Mouse (Mus musculus) E14TG2a.4 (cell line): Measurements from ENCODE around the gene Mybpc3.

Experiments used
- CTCF ChIP-seq: conservative IDR thresholded peaks from 2 replicates; pipeline ENCODE4 v1.5.1; 2014; ENCODE audit warnings: low read length
- POU5F1 ChIP-seq: IDR thresholded peaks from 2 replicates; pipeline ENCODE4 v1.6.1; 2014; ENCODE audit warnings: low read length, borderline replicate concordance

DNA sequence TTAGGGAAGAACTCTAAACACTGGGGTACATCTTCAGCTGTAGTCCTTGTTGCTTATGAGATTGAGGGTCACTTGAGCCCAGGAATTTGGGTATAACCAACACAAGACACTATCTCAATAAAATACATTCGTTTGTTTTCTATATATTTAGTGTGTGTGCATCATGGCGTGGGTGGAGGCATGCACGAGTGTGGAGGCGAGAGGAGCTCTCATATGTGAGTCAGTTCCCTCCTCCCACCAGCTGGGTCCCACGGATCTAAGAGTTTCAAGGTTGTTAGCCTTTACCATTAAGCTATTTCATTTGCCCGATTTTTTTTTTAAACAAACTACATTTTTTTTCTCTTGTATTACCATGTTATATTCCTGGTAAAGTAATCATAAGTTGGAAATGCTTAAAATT lies 27.1 kb upstream of the Mybpc3 start:
- no peak for TF ChIP-seq POU5F1
- no peak for TF ChIP-seq CTCF
